Mouse (Mus musculus) heart, adult 2 months (tissue): ENCODE measurements around the gene Zfp36l3.

ENCODE experiments used
- CTCF ChIP-seq: fragments of 200-600 bp; IDR thresholded peaks from 2 replicates; pipeline ENCODE4 v1.8.1; 2022; ENCODE audit warnings: antibody characterized with exemption, mild to moderate bottlenecking, moderate library complexity
- EP300 ChIP-seq: fragments of 200-500 bp; IDR thresholded peaks from 2 replicates; pipeline ENCODE4 v1.6.1; 2011; ENCODE audit warnings: low read depth, low read length, control low read depth; ENCODE audit not compliant: insufficient read depth
- POLR2A ChIP-seq: fragments of 200-500 bp; IDR thresholded peaks from 2 replicates; pipeline ENCODE4 v1.6.1; 2011; ENCODE audit warnings: mild to moderate bottlenecking, low read depth, low read length, control low read depth; ENCODE audit not compliant: insufficient read depth

DNA sequence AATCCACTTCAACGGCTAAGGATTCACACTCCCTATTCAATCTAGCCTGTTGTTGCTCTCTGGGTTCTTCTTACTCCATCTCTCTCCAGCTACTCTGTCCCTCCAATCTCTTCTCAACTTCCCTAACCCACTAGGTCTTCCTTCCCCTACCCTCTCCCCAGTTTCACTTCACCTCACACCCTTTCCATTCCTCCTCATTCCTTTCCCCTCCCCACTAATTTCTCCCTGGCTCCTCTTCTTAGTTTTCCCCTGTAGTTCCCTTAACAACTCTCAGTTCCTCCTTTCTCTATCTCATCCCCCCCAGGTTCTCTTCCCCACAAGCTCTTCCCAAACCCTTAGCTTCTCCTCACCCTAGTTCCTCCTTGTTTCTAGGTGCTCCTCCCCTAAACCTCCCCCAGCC, 23.3 kb downstream of the Zfp36l3 start:
- no peak for TF ChIP-seq CTCF
- no peak for TF ChIP-seq POLR2A
- TF ChIP-seq EP300 = no peak
